Mouse (Mus musculus): ENCODE measurements at regions not wholly inside any gene's neighbourhood (a gene's known extent, or its start where the extent isn't known, plus 50 kb on each side); places are given as distances from the start of the nearest gene placed in this dataset.

DNA sequence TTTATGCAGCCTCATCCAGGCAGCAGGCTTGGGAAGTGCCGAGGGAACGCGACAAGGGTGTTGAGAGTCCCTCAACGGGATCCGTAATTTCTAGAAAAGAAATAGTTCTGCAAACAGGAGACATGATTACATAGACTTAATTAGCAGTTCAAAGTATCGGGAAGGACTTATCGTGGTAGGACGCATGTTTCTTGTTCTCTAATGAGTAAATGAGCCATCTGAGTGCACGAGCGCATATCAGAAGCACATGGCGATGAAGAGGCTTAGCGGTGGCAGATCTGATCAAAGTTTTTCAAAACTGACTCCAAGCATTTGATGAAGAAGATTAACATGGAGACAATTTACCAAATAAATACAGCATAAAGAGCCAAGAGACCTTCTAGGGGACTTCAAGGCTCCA is 238.8 kb upstream of the Zeb2 start:
- TF ChIP-seq CTCF (IDR thresholded peaks at IDR 0.05; ENCODE audit: borderline replicate concordance, insufficient read depth, low read depth, low read length) (no peak), POLR2A (IDR thresholded peaks at IDR 0.05; ENCODE audit: borderline replicate concordance, insufficient read depth, low read length) (no peak)
